Mouse (Mus musculus) hindbrain, embryonic 15.5 days (tissue): ENCODE measurements around the gene Thsd4. TPM values are rescaled to one million over a fixed set of nuclear protein-coding genes. Genes with fewer than 3 reads are reported as not detected.

Experiments
- ATAC-seq: fragments of 200-750 bp; cut with Nextera tagmentation; 2 replicates; pipeline ENCODE4 v1.8.0; 2017; ENCODE audit warnings: low read depth, moderate number of reproducible peaks, moderate TSS enrichment; ENCODE audit not compliant: low FRiP score
- H3K27ac ChIP-seq: fragments of 300-500 bp; sonication (generic); replicated peaks from 2 replicates; pipeline ENCODE4 v1.5.1; 2015; ENCODE audit warnings: mild to moderate bottlenecking, inconsistent platforms
- H3K27me3 ChIP-seq: fragments of 300-500 bp; sonication (generic); 2 replicates; pipeline ENCODE4 v1.6.1; 2015; ENCODE audit warnings: control low read depth, inconsistent platforms
- H3K36me3 ChIP-seq: fragments of 300-500 bp; sonication (generic); 2 replicates; pipeline ENCODE4 v1.6.1; 2015; ENCODE audit warnings: control low read depth, inconsistent platforms
- H3K4me1 ChIP-seq: fragments of 300-500 bp; sonication (generic); replicated peaks from 2 replicates; pipeline ENCODE4 v1.6.1; 2015; ENCODE audit warnings: control low read depth, inconsistent platforms
- H3K4me2 ChIP-seq: fragments of 300-500 bp; sonication (generic); 2 replicates; pipeline ENCODE4 v1.6.1; 2015; ENCODE audit warnings: moderate library complexity, mild to moderate bottlenecking, inconsistent platforms
- H3K4me3 ChIP-seq: fragments of 300-500 bp; sonication (generic); 2 replicates; pipeline ENCODE4 v1.5.1; 2015; ENCODE audit warnings: mild to moderate bottlenecking, inconsistent platforms
- H3K9ac ChIP-seq: fragments of 300-500 bp; sonication (generic); 2 replicates; pipeline ENCODE4 v1.6.1; 2015; ENCODE audit warnings: inconsistent platforms
- H3K9me3 ChIP-seq: fragments of 300-500 bp; sonication (generic); 2 replicates; pipeline ENCODE4 v1.6.1; 2016; ENCODE audit warnings: control low read depth, inconsistent platforms
- WGBS: fragments of 180-500 bp; shearing (Covaris S2); methylation state at CpG from one replicate; pipeline ENCODE4 v1.1.7; 2015; 5-methylcytosine and 5-hydroxymethylcytosine counted together
- polyA plus RNA-seq: library from polyadenylated mRNA; unstranded; fragments of >200 nt; fragmentation: Nextera tagmentation; extraction: Ambion mirVana; gene quantifications from 2 replicates; pipeline ENCODE4 v1.2.1, GENCODE M21; 2015

Thsd4 gene
- polyA plus RNA-seq, 1 experiment from 2014 or later, result 5.2 TPM

- H3K36me3 ChIP-seq, result peaks cover 8% of the 10 kb centered on the region
- no peak overlapping the region for H3K4me3 ChIP-seq
- no peak for ATAC-seq
- H3K4me2 ChIP-seq, result no peak overlapping the region
- 80% methylated on average over 3 of the region's 3 CpGs for WGBS
- peaks cover 3% of the 10 kb centered on the region; the same call in 1 of the 2 replicates for H3K9me3 ChIP-seq
- no peaks in the 10 kb centered on the region for H3K4me1 ChIP-seq
- H3K27ac ChIP-seq, result no peak overlapping the region
- no peak overlapping the region for H3K9ac ChIP-seq
- H3K27me3 ChIP-seq, result no peaks in the 10 kb centered on the region
These were observed 591.6 kb downstream of the Thsd4 start for GRCm38 (mm10) chr9:59930248-59930647.

Other genes starting within 250 kb of the Thsd4 start
- gene Lrrc49, start 166.1 kb upstream of the Thsd4 start, polyA plus RNA-seq, result 71.4 and 73.0 TPM in 2 replicates
- gene Larp6, start 190.9 kb upstream of the Thsd4 start, polyA plus RNA-seq, result 21.2 and 24.7 TPM in 2 replicates